Mouse (Mus musculus) ES-E14 (cell line): ENCODE results near the gene Aco1. TPM values are rescaled to one million over a fixed set of nuclear protein-coding genes. Genes with fewer than 3 reads are reported as not detected.
A peak's percentile ranks its signal among the peaks of the same experiment; 100 is the strongest.

ENCODE experiments used
- DNase-seq: peaks from one replicate; pipeline ENCODE4 v3.0.0-alpha.2; 2013; ENCODE audit warnings: low read depth, low spot score
- H3K27ac ChIP-seq: 2 replicates; pipeline ENCODE4 v1.5.1; 2012; ENCODE audit warnings: low read depth, mild to moderate bottlenecking, low read length, moderate library complexity, mixed read lengths; ENCODE audit not compliant: poor library complexity, insufficient read depth, severe bottlenecking
- H3K36me3 ChIP-seq: 2 replicates; pipeline ENCODE4 v1.6.1; 2012; ENCODE audit warnings: mild to moderate bottlenecking, low read length, moderate library complexity, mixed read lengths; ENCODE audit not compliant: control insufficient read depth, poor library complexity, insufficient read depth, severe bottlenecking
- H3K4me1 ChIP-seq, 2 experiments: fragments of 150-350 bp in 1 of 2; sonication (generic) in 1 of 2; 2 replicates each; pipeline ENCODE4 v1.6.1; 2012; ENCODE audit warnings: low read length in 2 of 2, mild to moderate bottlenecking in 1 of 2, mixed read lengths in 1 of 2; ENCODE audit not compliant: control insufficient read depth in 2 of 2, insufficient read depth in 2 of 2, poor library complexity in 1 of 2
- H3K4me3 ChIP-seq, 2 experiments: fragments of 150-350 bp in 1 of 2; sonication (generic) in 1 of 2; 2 replicates each; pipeline ENCODE4 v1.5.1; 2012; ENCODE audit warnings: low read length in 2 of 2, low read depth in 1 of 2, mild to moderate bottlenecking in 1 of 2, mixed read lengths in 1 of 2; ENCODE audit not compliant: insufficient read depth in 1 of 2, poor library complexity in 1 of 2, severe bottlenecking in 1 of 2
- H3K9ac ChIP-seq: 2 replicates; pipeline ENCODE4 v1.6.1; 2012; ENCODE audit warnings: low read depth, mild to moderate bottlenecking, low read length, mixed read lengths; ENCODE audit not compliant: poor library complexity, insufficient read depth, severe bottlenecking
- H3K9me3 ChIP-seq: fragments of 150-350 bp; sonication (generic); 2 replicates; pipeline ENCODE4 v1.6.1; 2012; ENCODE audit warnings: low read depth, mild to moderate bottlenecking, low read length; ENCODE audit not compliant: control insufficient read depth, insufficient read depth
- CHD2 ChIP-seq: IDR thresholded peaks from 2 replicates; pipeline ENCODE4 v1.6.1; 2014; ENCODE audit warnings: mild to moderate bottlenecking, low read depth, low read length, inconsistent platforms
- HCFC1 ChIP-seq: IDR thresholded peaks from 2 replicates; pipeline ENCODE4 v1.6.1; 2012; ENCODE audit warnings: low read length, inconsistent platforms, borderline replicate concordance; ENCODE audit not compliant: insufficient read depth
- MAFK ChIP-seq: IDR thresholded peaks from 2 replicates; pipeline ENCODE4 v1.6.1; 2014; ENCODE audit warnings: mild to moderate bottlenecking, low read depth, low read length, inconsistent platforms; ENCODE audit not compliant: insufficient read depth
- ZC3H11A ChIP-seq: IDR thresholded peaks from 2 replicates; pipeline ENCODE4 v1.6.1; 2012; ENCODE audit warnings: low read depth, mild to moderate bottlenecking, inconsistent platforms, low read length, borderline replicate concordance
- ZNF384 ChIP-seq: IDR thresholded peaks from 2 replicates; pipeline ENCODE4 v1.6.1; 2012; ENCODE audit warnings: low read depth, low read length, inconsistent platforms
- in situ Hi-C, 2 experiments: fragments of 600-800 bp; cut with MboI; formaldehyde crosslinking; loops; one replicate each; pipeline ENCODE4 v1.15.1; 2025; ENCODE audit warnings: low sequenced_read_pairs in 2 of 2, inconsistent platforms in 1 of 2; ENCODE audit not compliant: unreplicated experiment in 2 of 2
- total RNA-seq: library from RNA; depleted of rRNA; stranded (reverse); fragments of 300-350 nt; gene quantifications from 2 replicates; pipeline ENCODE4 v1.2.3, GENCODE M21; 2012

Gene Aco1
- total RNA-seq, 1 experiment, result 29.0 TPM

- TF ChIP-seq ZC3H11A (peak; percentile 28; the same call in 1 of the 2 replicates), MAFK (no peak)
- no peak overlapping the region for H3K27ac ChIP-seq
- in situ Hi-C loops, result loop anchor here in 1 of 2 experiments (5.0 kb wide), 1 partner anchor 100 kb away; no protein-coding TSS in a partner anchor
- H3K9ac ChIP-seq, result no peak overlapping the region
- peaks cover 0 to 3% of the 10 kb centered on the region in 2 experiments; a peak in 2 of 4 replicates for H3K4me1 ChIP-seq
- no peaks in the 10 kb centered on the region for H3K9me3 ChIP-seq
- peak; percentile 78 for DNase-seq
- no peak overlapping the region for H3K4me3 ChIP-seq
- H3K36me3 ChIP-seq, result peaks cover 12% of the 10 kb centered on the region; the same call in 1 of the 2 replicates
Measured at GRCm38 (mm10) chr4:40182651-40183320, 39.9 kb downstream of the Aco1 start.

GRCm38 (mm10) chr4:40183781-40184180 lies 40.9 kb downstream of the Aco1 start:
- in situ Hi-C loops, result loop anchor here in 1 of 2 experiments (5.0 kb wide), 1 partner anchor 99 kb away; no protein-coding TSS in a partner anchor
- no peak overlapping the region for H3K27ac ChIP-seq
- TF ChIP-seq CHD2 (no peak), MAFK (no peak), ZNF384 (no peak), HCFC1 (no peak), ZC3H11A (no peak)
- no peak for DNase-seq
- peaks cover 15% of the 10 kb centered on the region; the same call in 1 of the 2 replicates for H3K36me3 ChIP-seq
- no peak overlapping the region for H3K4me3 ChIP-seq
- H3K4me1 ChIP-seq, result peaks cover 0 to 5% of the 10 kb centered on the region in 2 experiments; a peak in 2 of 4 replicates
- no peaks in the 10 kb centered on the region for H3K9me3 ChIP-seq
- no peak overlapping the region for H3K9ac ChIP-seq

GRCm38 (mm10) chr4:40184470-40184869 lies 41.6 kb downstream of the Aco1 start:
- DNase-seq, result no peak
- Histone ChIP-seq H3K27ac (no peak overlapping the region), H3K9me3 (no peaks in the 10 kb centered on the region), H3K36me3 (peaks cover 15% of the 10 kb centered on the region; the same call in 1 of the 2 replicates), H3K4me1 (peaks cover 0 to 6% of the 10 kb centered on the region in 2 experiments; a peak in 2 of 4 replicates), H3K4me3 (no peak overlapping the region), H3K9ac (no peak overlapping the region)
- in situ Hi-C loops, result loop anchor here in 1 of 2 experiments (5.0 kb wide), 1 partner anchor 98 kb away; no protein-coding TSS in a partner anchor
- no peak for TF ChIP-seq ZC3H11A
- no peak for TF ChIP-seq ZNF384
- TF ChIP-seq MAFK, result no peak
- TF ChIP-seq CHD2, result no peak
- TF ChIP-seq HCFC1, result no peak

GRCm38 (mm10) chr4:40187956-40188355 lies 45.1 kb downstream of the Aco1 start:
- no peak overlapping the region for H3K4me3 ChIP-seq
- TF ChIP-seq ZNF384, result peak; percentile 50; the same call in 1 of the 2 replicates
- TF ChIP-seq ZC3H11A, result no peak

More at GRCm38 (mm10) chr4:40187956-40188355, 45.1 kb downstream of the Aco1 start:
- in situ Hi-C loops, result no loop called here
- peaks cover 0 to 16% of the 10 kb centered on the region in 2 experiments; a peak in 3 of 4 replicates for H3K4me1 ChIP-seq
- DNase-seq, result no peak
- no peak overlapping the region; the same call in 1 of the 2 replicates for H3K27ac ChIP-seq
- H3K36me3 ChIP-seq, result peaks cover 13% of the 10 kb centered on the region; the same call in 1 of the 2 replicates
- no peaks in the 10 kb centered on the region for H3K9me3 ChIP-seq
- H3K9ac ChIP-seq, result no peak overlapping the region
